ENCODE assay signal across 26 mouse cellular contexts in genomic region chr1:136268224-136268623, GRCm38 (mm10). TPM values are rescaled to one million over a fixed set of nuclear protein-coding genes. Genes with fewer than 3 reads are reported as not detected.
DNase-seq lines count a peak whose midpoint lies in the region; ATAC-seq and TF ChIP-seq lines count a peak whose summit lies in the region.
"Had no signal": no experiment of that assay in that cellular context is flagged by ENCODE, and none has a peak within 500 bp of the region (broad histone marks: within the 10 kb centered on the region; RNA-seq: fewer than 3 reads in every experiment).

No protein-coding gene starts in this region.

- 46% methylated on average over 7 of the region's 7 CpGs for WGBS in lung, embryonic 14.5 days
- WGBS in midbrain, embryonic 11.5 days, result 46% methylated on average over 7 of the region's 7 CpGs
- WGBS in midbrain, embryonic 16.5 days, result 32% methylated on average over 7 of the region's 7 CpGs

- TF ChIP-seq POLR2A in brain, embryonic 14.5 days (IDR thresholded peaks at IDR 0.05; ENCODE audit: borderline replicate concordance, extremely low read depth, insufficient read depth, insufficient read length, poor library complexity, severe bottlenecking), result no peak

- peaks cover 39% of the 10 kb centered on the region for H3K36me3 ChIP-seq in lung, embryonic 14.5 days (ENCODE audit: insufficient read depth)
- peaks cover 10% of the 10 kb centered on the region; the same call in 1 of the 2 replicates for H3K36me3 ChIP-seq in midbrain, embryonic 11.5 days (ENCODE audit: control insufficient read depth, insufficient read depth, low read length)
- H3K36me3 ChIP-seq in midbrain, embryonic 16.5 days (ENCODE audit: control insufficient read depth, insufficient read depth, low read length), result peaks cover 31% of the 10 kb centered on the region

- H3K27me3 ChIP-seq in lung, embryonic 14.5 days (ENCODE audit: insufficient read depth, low read length), result peaks cover 1% of the 10 kb centered on the region; the same call in 1 of the 2 replicates
- H3K27me3 ChIP-seq in midbrain, embryonic 11.5 days (ENCODE audit: control insufficient read depth, insufficient read depth, low read length), result peaks cover 3% of the 10 kb centered on the region; the same call in 1 of the 2 replicates
- peaks cover 2% of the 10 kb centered on the region; the same call in 1 of the 2 replicates for H3K27me3 ChIP-seq in midbrain, embryonic 16.5 days (ENCODE audit: control insufficient read depth, insufficient read depth, low read depth, low read length)
- H3K27me3 ChIP-seq: embryonic facial prominence, embryonic 15.5 days; hindbrain, embryonic 15.5 days had no signal

- H3K9ac ChIP-seq in lung, embryonic 14.5 days, result no peak overlapping the region
- no peak overlapping the region for H3K9ac ChIP-seq in midbrain, embryonic 11.5 days (ENCODE audit: low read length)
- H3K9ac ChIP-seq in midbrain, embryonic 16.5 days (ENCODE audit: low read depth, low read length), result no peak overlapping the region
- H3K9ac ChIP-seq: embryonic facial prominence, embryonic 15.5 days; heart, embryonic 15.5 days; hindbrain, embryonic 15.5 days had no signal

- TF ChIP-seq CTCF in lung, embryonic 14.5 days (IDR thresholded peaks at IDR 0.05; ENCODE audit: low read depth), result no peak
- TF ChIP-seq CTCF in brain, embryonic 14.5 days (IDR thresholded peaks at IDR 0.05; ENCODE audit: borderline replicate concordance, extremely low read depth, insufficient read depth, insufficient read length), result no peak

- H3K27ac ChIP-seq in lung, embryonic 14.5 days (ENCODE audit: low read depth), result no peak overlapping the region
- H3K27ac ChIP-seq in midbrain, embryonic 11.5 days (ENCODE audit: low read depth, low read length), result no peak overlapping the region
- H3K27ac ChIP-seq in midbrain, embryonic 16.5 days (ENCODE audit: low read length), result no peak overlapping the region
- H3K27ac ChIP-seq: embryonic facial prominence, embryonic 15.5 days; heart, adult 2 months; heart, embryonic 15.5 days; hindbrain, embryonic 15.5 days had no signal

- H3K4me3 ChIP-seq in lung, embryonic 14.5 days (ENCODE audit: low read depth, low read length), result no peak overlapping the region
- no peak overlapping the region for H3K4me3 ChIP-seq in midbrain, embryonic 11.5 days (ENCODE audit: low read depth, low read length)
- H3K4me3 ChIP-seq in midbrain, embryonic 16.5 days (ENCODE audit: low read depth, low read length), result no peak overlapping the region
- H3K4me3 ChIP-seq: embryonic facial prominence, embryonic 15.5 days; erythroblast, embryonic 14.5 days; heart, adult 2 months; heart, embryonic 15.5 days; hindbrain, embryonic 15.5 days had no signal

- ATAC-seq in lung, embryonic 14.5 days (ENCODE audit: insufficient read depth), result peak; percentile 84
- 0 out of 2 replicates have a peak, but pooled peaks have one; percentile 44 for ATAC-seq in midbrain, embryonic 11.5 days (ENCODE audit: low FRiP score)
- no peak for ATAC-seq in midbrain, embryonic 16.5 days
- peak; percentile 31; the same call in 1 of the 2 replicates for ATAC-seq in common myeloid progenitor, adult 5-6 weeks (replicated peaks; ENCODE audit: low read depth, poor library complexity, severe bottlenecking)
- ATAC-seq: forebrain, embryonic 16.5 days had no signal

- no peak overlapping the region for H3K4me2 ChIP-seq in lung, embryonic 14.5 days
- H3K4me2 ChIP-seq in midbrain, embryonic 11.5 days, result no peak overlapping the region
- no peak overlapping the region for H3K4me2 ChIP-seq in midbrain, embryonic 16.5 days (ENCODE audit: low read length)
- H3K4me2 ChIP-seq: embryonic facial prominence, embryonic 15.5 days; heart, embryonic 11.5 days; heart, embryonic 15.5 days; hindbrain, embryonic 15.5 days had no signal

- no peaks in the 10 kb centered on the region for H3K9me3 ChIP-seq in lung, embryonic 14.5 days (ENCODE audit: low read depth, low read length)
- no peaks in the 10 kb centered on the region for H3K9me3 ChIP-seq in midbrain, embryonic 11.5 days (ENCODE audit: control insufficient read depth, low read length)
- H3K9me3 ChIP-seq in midbrain, embryonic 16.5 days (replicated peaks; ENCODE audit: control insufficient read depth, low read length, poor library complexity, severe bottlenecking), result no peaks in the 10 kb centered on the region
- H3K9me3 ChIP-seq: embryonic facial prominence, embryonic 15.5 days; heart, embryonic 15.5 days; hindbrain, embryonic 15.5 days had no signal

- peak; percentile 67 for DNase-seq in lung, embryonic 14.5 days
- DNase-seq in lung, postnatal 36 days, result no peak
- DNase-seq in midbrain, embryonic 11.5 days (ENCODE audit: low spot score, missing footprints), result no peak
- peak; percentile 43 for DNase-seq in brain, embryonic 14.5 days (ENCODE audit: low read depth)
- DNase-seq: adrenal gland, adult 2 months; adrenal gland, postnatal 25 days; cerebellum, adult 2 months; cerebellum, postnatal 10 days; embryo, embryonic 11 days; gastrocnemius, postnatal 14 days; heart, adult 2 months; heart, postnatal 14 days had no signal

- H3K4me1 ChIP-seq in lung, embryonic 14.5 days (ENCODE audit: insufficient read depth), result no peaks in the 10 kb centered on the region
- peaks cover 5% of the 10 kb centered on the region; the same call in 1 of the 2 replicates for H3K4me1 ChIP-seq in midbrain, embryonic 11.5 days (ENCODE audit: control insufficient read depth, insufficient read depth, low read length)
- no peaks in the 10 kb centered on the region for H3K4me1 ChIP-seq in midbrain, embryonic 16.5 days (ENCODE audit: control insufficient read depth, insufficient read depth, low read length)
- H3K4me1 ChIP-seq: embryonic facial prominence, embryonic 15.5 days; heart, embryonic 15.5 days; hindbrain, embryonic 15.5 days had no signal

RNA-seq across cellular contexts. Expression of gene Gpr25, which starts 7.6 kb away (rescaled TPM):
- polyA plus RNA-seq in lung, embryonic 14.5 days (2014; fragmentation: Nextera tagmentation; extraction: Ambion mirVana), result not detected in 2 replicates
- not detected in 2 replicates for polyA plus RNA-seq in midbrain, embryonic 11.5 days (2014; fragmentation: Nextera tagmentation; extraction: Ambion mirVana)
- 0.72 and 0.77 TPM in 2 replicates for polyA plus RNA-seq in midbrain, embryonic 16.5 days (2015; fragmentation: Nextera tagmentation; extraction: Ambion mirVana)
- 2.7 and 3.6 TPM in 2 replicates for polyA plus RNA-seq in brain, embryonic 14.5 days (2012; rRNA removed)
- total RNA-seq in common myeloid progenitor, adult 5-6 weeks (2017), result not detected in 2 replicates
- total RNA-seq: adrenal gland, adult 2 months; adrenal gland, postnatal 25 days; ES-E14; gastrocnemius, adult 18-20 months; gastrocnemius, postnatal 14 days; heart, adult 2 months; heart, postnatal 14 days; hematopoietic stem cell, adult 5-6 weeks had no signal
- polyA plus RNA-seq: adrenal gland, adult 2 months; embryonic facial prominence, embryonic 11.5 days; embryonic facial prominence, embryonic 15.5 days; erythroblast, embryonic 14.5 days; forebrain, embryonic 11.5 days; forebrain, embryonic 16.5 days; gonadal fat pad, adult 2 months; heart, adult 2 months; heart, embryonic 11.5 days had no signal

RNA-seq across cellular contexts. Expression of gene Inava, which starts 34.2 kb away (rescaled TPM):
- 15.1 and 15.9 TPM in 2 replicates for polyA plus RNA-seq in lung, embryonic 14.5 days (2014; fragmentation: Nextera tagmentation; extraction: Ambion mirVana)
- polyA plus RNA-seq in midbrain, embryonic 11.5 days (2014; fragmentation: Nextera tagmentation; extraction: Ambion mirVana), result 10.8 and 12.7 TPM in 2 replicates
- 1.5 and 3.0 TPM in 2 replicates for polyA plus RNA-seq in midbrain, embryonic 16.5 days (2015; fragmentation: Nextera tagmentation; extraction: Ambion mirVana)
- 8.2 and 11.6 TPM in 2 replicates for polyA plus RNA-seq in brain, embryonic 14.5 days (2012; rRNA removed)
- total RNA-seq in common myeloid progenitor, adult 5-6 weeks (2017), result not detected in 2 replicates
- total RNA-seq: adrenal gland, postnatal 25 days; gastrocnemius, adult 18-20 months; gastrocnemius, postnatal 14 days; heart, adult 2 months; hematopoietic stem cell, adult 5-6 weeks had no signal
- polyA plus RNA-seq: erythroblast, embryonic 14.5 days had no signal

RNA-seq across cellular contexts. Expression of gene Mroh3, which starts 55.6 kb away (rescaled TPM):
- polyA plus RNA-seq in lung, embryonic 14.5 days (2014; fragmentation: Nextera tagmentation; extraction: Ambion mirVana), result 0.18 TPM in 1 of 2 replicates, not detected in the other
- 0.73 and 0.75 TPM in 2 replicates for polyA plus RNA-seq in midbrain, embryonic 11.5 days (2014; fragmentation: Nextera tagmentation; extraction: Ambion mirVana)
- not detected in 2 replicates for polyA plus RNA-seq in midbrain, embryonic 16.5 days (2015; fragmentation: Nextera tagmentation; extraction: Ambion mirVana)
- 0.50 and 0.77 TPM in 2 replicates for polyA plus RNA-seq in brain, embryonic 14.5 days (2012; rRNA removed)
- not detected in 2 replicates for total RNA-seq in common myeloid progenitor, adult 5-6 weeks (2017)
- total RNA-seq: adrenal gland, adult 2 months; adrenal gland, postnatal 25 days; gastrocnemius, adult 18-20 months; gastrocnemius, postnatal 14 days; heart, adult 2 months; heart, postnatal 14 days; hematopoietic stem cell, adult 5-6 weeks had no signal
- polyA plus RNA-seq: adrenal gland, adult 2 months; embryonic facial prominence, embryonic 11.5 days; embryonic facial prominence, embryonic 15.5 days; erythroblast, embryonic 14.5 days; heart, adult 2 months; heart, embryonic 11.5 days; heart, embryonic 15.5 days; hindbrain, embryonic 15.5 days had no signal

Comparison
In these comparisons a context has a peak if more than half of its experiments do, and no peak if none do; other contexts are left out.
1. DNase-seq: peak in lung, embryonic 14.5 days (single experiment) and brain, embryonic 14.5 days (single experiment); none in lung, postnatal 36 days (single experiment) and midbrain, embryonic 11.5 days (single experiment).